Comparison of ENCODE assay signal across 10 mouse cellular contexts in the genomic region with DNA sequence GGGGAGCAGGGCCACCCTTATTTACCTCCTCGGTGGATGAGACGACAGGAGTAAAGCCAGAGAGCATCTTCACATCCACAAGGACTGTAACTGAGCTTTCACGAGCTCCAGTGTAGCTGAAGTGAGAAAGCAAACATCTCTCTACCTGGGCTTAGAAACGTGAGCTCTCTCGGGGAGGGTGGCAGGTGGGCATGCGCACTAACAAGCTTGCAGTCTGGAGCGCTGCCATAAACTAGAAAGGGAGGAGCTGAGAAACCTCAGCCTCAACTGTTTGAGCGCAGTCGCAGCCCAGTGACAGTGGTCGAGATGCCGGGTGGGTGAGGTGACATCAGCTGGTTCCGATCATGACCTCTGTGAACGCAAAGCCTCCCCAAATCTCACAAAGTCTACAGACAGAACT. TPM values are rescaled to one million over a fixed set of nuclear protein-coding genes. Genes with fewer than 3 reads are reported as not detected.
DNase-seq lines count a peak whose midpoint lies in the region; ATAC-seq lines count a peak whose summit lies in the region.
"Had no signal": no experiment of that assay in that cellular context is flagged by ENCODE, and none has a peak within 500 bp of the region (broad histone marks: within the 10 kb centered on the region; RNA-seq: fewer than 3 reads in every experiment).

No protein-coding gene starts in this region.

- no peak for ATAC-seq in granulocyte monocyte progenitor cell, adult 5-6 weeks (replicated peaks; ENCODE audit: poor library complexity, severe bottlenecking)

- DNase-seq in left cerebral cortex, adult 18-20 months (ENCODE audit: low spot score in 2 of 2), result peak; percentile 13 to 35
- no peak for DNase-seq in left cerebral cortex, adult 11 months (ENCODE audit: low spot score)
- DNase-seq in frontal cortex, postnatal 14 days (ENCODE audit: low spot score in 2 of 2), result peak; percentile 5 to 10
- DNase-seq in left cerebral cortex, postnatal 36 days (ENCODE audit: low spot score in 2 of 2), result peak; percentile 17 to 30
- DNase-seq in right cerebral cortex, adult 2 months (ENCODE audit: low spot score in 2 of 2), result peak; percentile 28 to 55
- DNase-seq in embryo, embryonic 11 days, result no peak
- DNase-seq in spleen, adult 12 weeks (ENCODE audit: low spot score), result no peak
- DNase-seq: cerebellum, adult 9-11 months; thymus, postnatal 4 days had no signal

- intact Hi-C loops in left cerebral cortex, postnatal 36 days (cut with DNase I), result no loop called here

RNA-seq across cellular contexts. Expression of gene Pzp, which starts 16.7 kb away (rescaled TPM):
- not detected for total RNA-seq in left cerebral cortex, adult 18-20 months (2021)
- not detected for total RNA-seq in left cerebral cortex, postnatal 36 days (2021)
- not detected in 2 replicates for total RNA-seq in granulocyte monocyte progenitor cell, adult 5-6 weeks (2014; fragmentation: Nextera tagmentation)
- not detected in 2 replicates for total RNA-seq in granulocyte monocyte progenitor cell, adult 5-6 weeks (2017)

RNA-seq across cellular contexts. Expression of gene A2ml1, which starts 38.2 kb away (rescaled TPM):
- 10 to 100 TPM; 10.3 to 11.6 TPM for total RNA-seq in left cerebral cortex, adult 18-20 months (2021)
- total RNA-seq in left cerebral cortex, postnatal 36 days (2021), result 10 to 100 TPM; 11.5 to 15.1 TPM
- 7.0 TPM in 1 of 2 replicates, not detected in the other for total RNA-seq in granulocyte monocyte progenitor cell, adult 5-6 weeks (2014; fragmentation: Nextera tagmentation)
- not detected in 2 replicates for total RNA-seq in granulocyte monocyte progenitor cell, adult 5-6 weeks (2017)

Comparison
In these comparisons a context has a peak if more than half of its experiments do, and no peak if none do; other contexts are left out.
1. DNase-seq: peak in left cerebral cortex, adult 18-20 months (2 of 2), frontal cortex, postnatal 14 days (2 of 2), left cerebral cortex, postnatal 36 days (2 of 2) and right cerebral cortex, adult 2 months (2 of 2); none in left cerebral cortex, adult 11 months (single experiment), embryo, embryonic 11 days (single experiment) and spleen, adult 12 weeks (single experiment).